Mouse (Mus musculus) stomach, postnatal 0 days (tissue): ENCODE measurements around the gene 4931406P16Rik. TPM values are rescaled to one million over a fixed set of nuclear protein-coding genes. Genes with fewer than 3 reads are reported as not detected.

Experiments
- ATAC-seq: fragments of 200-750 bp; cut with Nextera tagmentation; 2 replicates; pipeline ENCODE4 v1.8.0; 2017; ENCODE audit not compliant: low FRiP score, low TSS enrichment
- DNase-seq: peaks from one replicate; pipeline ENCODE4 v3.0.0-alpha.2; 2016; ENCODE audit warnings: low spot score
- H3K27ac ChIP-seq: fragments of 300-500 bp; sonication (generic); replicated peaks from 2 replicates; pipeline ENCODE4 v1.5.1; 2014; ENCODE audit warnings: mild to moderate bottlenecking, control low read depth
- H3K27me3 ChIP-seq: fragments of 300-500 bp; sonication (generic); 2 replicates; pipeline ENCODE4 v1.6.1; 2014; ENCODE audit warnings: low read length; ENCODE audit not compliant: control insufficient read depth, insufficient read depth
- H3K36me3 ChIP-seq: fragments of 300-500 bp; sonication (generic); 2 replicates; pipeline ENCODE4 v1.6.1; 2014; ENCODE audit warnings: low read length, mixed read lengths; ENCODE audit not compliant: control insufficient read depth, insufficient read depth
- H3K4me1 ChIP-seq: fragments of 300-500 bp; sonication (generic); replicated peaks from 2 replicates; pipeline ENCODE4 v1.6.1; 2014; ENCODE audit warnings: antibody characterized with exemption; ENCODE audit not compliant: control insufficient read depth, insufficient read depth
- H3K4me2 ChIP-seq: fragments of 300-500 bp; sonication (generic); replicated peaks from 2 replicates; pipeline ENCODE4 v1.6.1; 2014; ENCODE audit warnings: low read depth, mild to moderate bottlenecking, control low read depth, moderate library complexity
- H3K4me3 ChIP-seq: fragments of 300-500 bp; sonication (generic); 2 replicates; pipeline ENCODE4 v1.5.1; 2014; ENCODE audit warnings: low read depth, low read length, control low read depth
- H3K9ac ChIP-seq: fragments of 300-500 bp; sonication (generic); 2 replicates; pipeline ENCODE4 v1.6.1; 2014; ENCODE audit warnings: mild to moderate bottlenecking, low read length, control low read depth, mixed read lengths
- H3K9me3 ChIP-seq: fragments of 300-500 bp; sonication (generic); 2 replicates; pipeline ENCODE4 v1.6.1; 2016; ENCODE audit warnings: low read length; ENCODE audit not compliant: control insufficient read depth
- CTCF ChIP-seq: IDR thresholded peaks from 2 replicates; pipeline ENCODE4 v1.5.1; 2016; ENCODE audit warnings: antibody characterized with exemption, low read depth, mild to moderate bottlenecking, moderate library complexity
- EP300 ChIP-seq: optimal IDR thresholded peaks from 2 replicates; pipeline ENCODE3; 2016; ENCODE audit warnings: antibody characterized with exemption
- WGBS: fragments of 180-500 bp; shearing (Covaris S2); extraction: QIAGEN DNeasy Blood & Tissue Kit; methylation state at CpG from one replicate; pipeline ENCODE4 v1.1.7; 2014; 5-methylcytosine and 5-hydroxymethylcytosine counted together
- polyA plus RNA-seq: library from polyadenylated mRNA; unstranded; fragments of >200 nt; fragmentation: Nextera tagmentation; extraction: Ambion mirVana; gene quantifications from 2 replicates; pipeline ENCODE4 v1.2.1, GENCODE M21; 2015

The 4931406P16Rik gene
- polyA plus RNA-seq, 1 experiment from 2014 or later = 16.1 TPM

DNA sequence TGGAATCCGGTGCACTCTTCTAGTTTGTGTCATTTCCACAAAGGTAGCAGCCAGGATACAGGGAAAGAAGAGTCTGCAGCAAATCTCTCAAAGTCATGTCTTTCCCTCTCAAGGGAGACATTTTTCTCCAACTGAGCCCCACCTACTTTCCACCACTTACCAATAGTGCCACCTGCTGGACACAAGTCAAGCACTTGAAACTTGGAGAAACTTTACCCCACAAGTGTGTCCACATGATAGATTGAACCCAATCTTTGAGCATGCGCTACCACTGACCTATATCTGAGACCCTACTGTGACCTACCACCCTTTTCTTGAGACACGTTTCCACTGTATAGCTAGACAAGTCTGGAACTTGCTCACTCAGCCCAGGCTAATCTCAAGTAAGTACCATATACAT, 115.0 kb downstream of the 4931406P16Rik start:
- ATAC-seq = 0 out of 2 replicates have a peak, but pooled peaks have one; percentile 7
- Histone ChIP-seq H3K27ac (no peak overlapping the region), H3K4me3 (no peak overlapping the region), H3K27me3 (no peaks in the 10 kb centered on the region), H3K9me3 (no peaks in the 10 kb centered on the region), H3K4me2 (no peak overlapping the region), H3K4me1 (no peaks in the 10 kb centered on the region), H3K36me3 (peaks cover under 1% of the 10 kb centered on the region; the same call in 1 of the 2 replicates), H3K9ac (no peak overlapping the region)
- peak; percentile 51 for DNase-seq
- peak; percentile 76 for TF ChIP-seq CTCF
- TF ChIP-seq EP300 = no peak
- 39% methylated on average over 3 of the region's 3 CpGs for WGBS

DNA sequence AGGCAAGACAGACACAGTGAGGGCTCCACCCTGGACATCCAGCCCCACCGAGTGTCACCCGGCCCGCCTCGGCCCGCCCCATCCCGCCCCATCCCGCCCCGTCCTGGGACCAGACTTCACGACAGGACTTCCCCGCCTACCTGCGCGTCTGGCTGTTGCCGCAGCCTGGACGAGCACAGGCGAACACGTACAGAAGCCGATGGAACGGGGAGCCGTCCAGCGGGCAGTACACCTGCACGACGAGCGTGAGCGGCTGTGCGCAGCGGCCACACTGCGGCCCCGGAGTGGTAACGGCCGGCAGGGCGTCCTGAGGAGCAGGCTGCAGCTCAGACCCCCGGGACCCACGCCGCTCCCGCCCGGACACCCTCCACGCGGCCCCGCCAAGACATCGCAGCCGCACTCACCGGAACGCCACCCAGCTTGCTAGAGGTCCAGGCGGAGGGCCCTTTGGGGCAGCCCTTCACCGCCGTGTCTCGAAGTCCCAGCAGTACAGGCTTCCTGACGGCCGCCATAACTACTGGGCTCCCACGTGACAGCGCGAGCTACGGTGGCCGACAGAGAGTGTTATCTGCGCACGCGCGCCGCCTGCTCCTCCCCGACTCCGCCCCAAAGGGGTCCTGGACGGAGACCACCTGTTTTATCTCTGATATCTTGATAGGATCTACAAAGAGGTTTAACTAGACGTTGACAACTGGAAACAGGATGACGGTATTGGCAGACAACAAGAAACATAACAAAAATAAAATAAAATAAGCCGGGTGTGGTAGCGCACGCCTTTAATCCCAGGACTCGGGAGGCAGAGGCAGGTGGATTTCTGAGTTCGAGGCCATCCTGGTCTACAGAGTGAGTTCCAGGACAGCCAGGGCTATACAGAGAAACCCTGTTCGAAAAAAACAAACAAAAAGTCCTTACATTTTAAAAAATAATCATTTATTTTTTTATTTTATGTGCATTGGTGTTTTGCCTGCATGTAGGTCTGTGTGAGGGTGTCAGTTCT, 116.9 kb downstream of the 4931406P16Rik start, which contains the start of gene Pdcd2l:
Pdcd2l (minus strand) TSS at position 530 of the 997 bp plus-strand sequence.
- DNase-seq (peak; percentile 89), ATAC-seq (peak; percentile 86)
- H3K36me3 ChIP-seq = peaks cover 7% of the 10 kb centered on the region
- H3K27ac ChIP-seq = peak within 1 kb of the TSS; percentile 89
- H3K9ac ChIP-seq = peak within 1 kb of the TSS; percentile 95
- H3K9me3 ChIP-seq = no peaks in the 10 kb centered on the region
- H3K4me3 ChIP-seq = peak within 1 kb of the TSS; percentile 98
- TF ChIP-seq CTCF = peak; percentile 16; the same call in 1 of the 2 replicates
- TF ChIP-seq EP300 = no peak
- H3K4me1 ChIP-seq = no peaks in the 10 kb centered on the region
- WGBS = 2% methylated on average over 69 of the region's 70 CpGs
- H3K4me2 ChIP-seq = peak within 1 kb of the TSS; percentile 73
- no peaks in the 10 kb centered on the region for H3K27me3 ChIP-seq

DNA sequence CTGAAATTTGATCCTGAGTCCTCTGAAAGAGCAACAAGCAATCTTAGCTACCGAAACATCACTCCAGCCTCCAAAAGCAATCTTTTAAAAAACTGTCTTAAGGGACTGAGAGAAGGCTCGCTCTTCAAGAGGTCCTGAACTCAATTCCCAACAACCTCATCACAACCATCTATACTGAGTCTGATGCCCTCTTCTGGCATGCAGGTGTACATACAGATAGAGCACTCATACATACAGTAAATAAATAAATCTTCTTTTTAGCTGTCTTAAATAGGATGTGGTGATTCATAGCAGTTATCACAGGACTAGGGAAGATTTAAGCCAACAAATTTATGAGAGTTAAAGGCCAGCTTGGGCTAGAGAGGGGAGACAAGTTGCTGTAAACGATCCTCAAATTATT, 117.7 kb downstream of the 4931406P16Rik start:
- H3K4me1 ChIP-seq = no peaks in the 10 kb centered on the region
- H3K27me3 ChIP-seq = no peaks in the 10 kb centered on the region
- peak overlapping the region; percentile 73 for H3K4me2 ChIP-seq
- peak overlapping the region; percentile 98 for H3K4me3 ChIP-seq
- no peak for DNase-seq
- peak; percentile 50; the same call in 1 of the 2 replicates for ATAC-seq
- H3K9me3 ChIP-seq = no peaks in the 10 kb centered on the region
- peak overlapping the region; percentile 95 for H3K9ac ChIP-seq
- peak overlapping the region; percentile 89; the same call in 1 of the 2 replicates for H3K27ac ChIP-seq
- H3K36me3 ChIP-seq = peaks cover 7% of the 10 kb centered on the region
- 47% methylated on average over 3 of the region's 3 CpGs for WGBS
- TF ChIP-seq EP300 (no peak), CTCF (peak; percentile 69)

- Histone ChIP-seq H3K36me3 (peaks cover 15% of the 10 kb centered on the region), H3K9ac (no peak overlapping the region), H3K9me3 (no peaks in the 10 kb centered on the region), H3K4me3 (no peak overlapping the region), H3K4me1 (no peaks in the 10 kb centered on the region), H3K4me2 (no peak overlapping the region), H3K27ac (no peak overlapping the region), H3K27me3 (no peaks in the 10 kb centered on the region)
- WGBS = 91% methylated on average over 6 of the region's 6 CpGs
- no peak for DNase-seq
- ATAC-seq = no peak
- TF ChIP-seq CTCF (no peak), EP300 (no peak)
These were observed 120.5 kb downstream of the 4931406P16Rik start for GRCm38 (mm10) chr7:34192825-34193224.

DNA sequence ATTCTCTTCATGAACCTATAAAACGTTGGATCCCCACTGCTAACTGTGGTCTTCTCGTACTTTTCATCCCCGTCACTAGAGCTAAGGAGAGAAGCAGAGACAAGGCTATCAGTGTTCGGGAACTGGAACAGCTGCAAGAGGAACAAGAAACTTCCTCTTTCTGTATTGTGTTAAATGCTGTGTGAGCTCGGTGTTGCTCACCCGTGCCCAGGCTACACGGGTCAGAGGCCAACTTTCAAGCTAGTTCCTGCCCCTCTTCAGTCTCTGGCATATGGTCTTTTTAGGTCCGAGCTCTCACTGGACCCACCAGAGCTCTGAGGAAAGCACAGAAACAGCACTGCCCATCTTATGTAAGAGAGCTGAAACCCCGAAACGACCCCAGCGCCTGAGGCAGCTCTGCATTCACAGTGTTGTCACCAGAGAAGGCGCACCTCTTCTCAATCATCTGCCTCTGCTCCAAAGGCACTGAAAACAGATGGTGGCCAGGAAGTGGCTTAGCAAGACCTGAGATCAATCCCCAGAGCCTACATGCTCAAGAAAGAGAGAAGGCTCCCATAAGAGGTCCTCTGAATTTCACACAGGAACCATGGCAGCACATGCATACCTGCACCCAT, 123.9 kb downstream of the 4931406P16Rik start:
- 88% methylated on average over 12 of the region's 12 CpGs for WGBS
- Histone ChIP-seq H3K27me3 (no peaks in the 10 kb centered on the region), H3K9me3 (no peaks in the 10 kb centered on the region), H3K4me1 (no peaks in the 10 kb centered on the region), H3K36me3 (peaks cover 35% of the 10 kb centered on the region), H3K9ac (no peak overlapping the region), H3K4me3 (no peak overlapping the region), H3K4me2 (no peak overlapping the region), H3K27ac (no peak overlapping the region)
- ATAC-seq (no peak), DNase-seq (no peak)
- TF ChIP-seq CTCF = no peak

Other genes with a start within 250 kb of the 4931406P16Rik start
- not detected in 2 replicates for gene Scgb1b30, start 218.1 kb downstream of the 4931406P16Rik start, polyA plus RNA-seq
- 3.5 and 5.0 TPM in 2 replicates for gene Wtip, start 180.3 kb downstream of the 4931406P16Rik start, polyA plus RNA-seq
- 80.4 and 80.5 TPM in 2 replicates for gene Uba2, start 144.0 kb downstream of the 4931406P16Rik start, polyA plus RNA-seq
- 30.4 and 34.6 TPM in 2 replicates for gene Pdcd2l, start 116.9 kb downstream of the 4931406P16Rik start, polyA plus RNA-seq
- 235 and 244 TPM in 2 replicates for gene Gpi1, start 83.2 kb downstream of the 4931406P16Rik start, polyA plus RNA-seq
- gene Gm6096, start 62.5 kb downstream of the 4931406P16Rik start, polyA plus RNA-seq = not detected in 2 replicates
- gene Lsm14a, start 79.8 kb upstream of the 4931406P16Rik start, polyA plus RNA-seq = 47.9 and 49.4 TPM in 2 replicates